Mouse (Mus musculus) MEL (cell line): ENCODE results near the gene Olfr692. TPM values are rescaled to one million over a fixed set of nuclear protein-coding genes. Genes with fewer than 3 reads are reported as not detected.
A peak's percentile ranks its signal among the peaks of the same experiment; 100 is the strongest.

Source experiments
- DNase-seq: peaks from one replicate; pipeline ENCODE4 v3.0.0; 2011; ENCODE audit warnings: low read depth, low spot score
- H3K27ac ChIP-seq: 2 replicates; pipeline ENCODE4 v1.5.1; 2012; ENCODE audit warnings: low read depth, mild to moderate bottlenecking, control low read depth, low read length, moderate library complexity; ENCODE audit not compliant: control insufficient read depth
- H3K27me3 ChIP-seq, 2 experiments: fragments of 150-350 bp in 1 of 2; sonication (generic) in 1 of 2; 2 replicates each; pipeline ENCODE4 v1.6.1; 2012; ENCODE audit warnings: low read length in 2 of 2, mild to moderate bottlenecking in 2 of 2, improper control_type of control experiment in 1 of 2, moderate library complexity in 1 of 2; ENCODE audit not compliant: insufficient read depth in 2 of 2, control insufficient read depth in 1 of 2
- H3K36me3 ChIP-seq, 2 experiments: 2 replicates each; pipeline ENCODE4 v1.6.1; 2012 to 2014; ENCODE audit warnings: low read length in 2 of 2, improper control_type of control experiment in 1 of 2, inconsistent platforms in 1 of 2, mild to moderate bottlenecking in 1 of 2; ENCODE audit not compliant: insufficient read depth in 2 of 2, control insufficient read depth in 1 of 2
- H3K4me1 ChIP-seq, 2 experiments: fragments of 150-350 bp in 1 of 2; sonication (generic) in 1 of 2; 2 replicates each; pipeline ENCODE4 v1.6.1; 2012; ENCODE audit warnings: low read length in 2 of 2, improper control_type of control experiment in 1 of 2, mild to moderate bottlenecking in 1 of 2; ENCODE audit not compliant: insufficient read depth in 2 of 2, control insufficient read depth in 1 of 2
- H3K4me3 ChIP-seq, 2 experiments: fragments of 150-350 bp in 1 of 2; sonication (generic) in 1 of 2; 2 replicates each; pipeline ENCODE4 v1.5.1; 2012; ENCODE audit warnings: low read depth in 2 of 2, low read length in 2 of 2, mild to moderate bottlenecking in 2 of 2, moderate library complexity in 2 of 2, control low read depth in 1 of 2, improper control_type of control experiment in 1 of 2; ENCODE audit not compliant: control insufficient read depth in 1 of 2, insufficient read depth in 1 of 2
- H3K79me2 ChIP-seq: 2 replicates; pipeline ENCODE4 v1.6.1; 2012; ENCODE audit warnings: mild to moderate bottlenecking, low read length, moderate library complexity; ENCODE audit not compliant: control insufficient read depth, poor library complexity, insufficient read depth
- H3K9ac ChIP-seq: 2 replicates; pipeline ENCODE4 v1.6.1; 2012; ENCODE audit warnings: low read depth, mild to moderate bottlenecking, control low read depth, low read length, moderate library complexity; ENCODE audit not compliant: control insufficient read depth, poor library complexity, severe bottlenecking
- H3K9me3 ChIP-seq: fragments of 150-350 bp; sonication (generic); replicated peaks from 2 replicates; pipeline ENCODE4 v1.6.1; 2012; ENCODE audit warnings: mild to moderate bottlenecking, low read length, improper control_type of control experiment, moderate library complexity; ENCODE audit not compliant: insufficient read depth
- BHLHE40 ChIP-seq: IDR thresholded peaks from 2 replicates; pipeline ENCODE4 v1.6.1; 2012; ENCODE audit warnings: low read depth, mild to moderate bottlenecking, inconsistent platforms, low read length, improper control_type of control experiment, borderline replicate concordance
- CHD2 ChIP-seq: IDR thresholded peaks from 2 replicates; pipeline ENCODE4 v1.6.1; 2011; ENCODE audit warnings: low read length, improper control_type of control experiment
- ELF1 ChIP-seq: IDR thresholded peaks from 2 replicates; pipeline ENCODE4 v1.6.1; 2014; ENCODE audit warnings: low read depth, mild to moderate bottlenecking, inconsistent platforms, low read length, improper control_type of control experiment, moderate library complexity
- EP300 ChIP-seq, 2 experiments: IDR thresholded peaks; 2 replicates each; pipeline ENCODE4 v1.6.1; 2011; ENCODE audit warnings: improper control_type of control experiment in 2 of 2, low read length in 2 of 2, low read depth in 1 of 2, mild to moderate bottlenecking in 1 of 2
- ETS1 ChIP-seq: IDR thresholded peaks from 2 replicates; pipeline ENCODE4 v1.6.1; 2012; ENCODE audit warnings: low read depth, mild to moderate bottlenecking, inconsistent platforms, low read length, improper control_type of control experiment, moderate library complexity
- GATA1 ChIP-seq: IDR thresholded peaks from 2 replicates; pipeline ENCODE4 v1.6.1; 2011; ENCODE audit warnings: low read depth, low read length, improper control_type of control experiment
- HCFC1 ChIP-seq: IDR thresholded peaks from 2 replicates; pipeline ENCODE4 v1.6.1; 2012; ENCODE audit warnings: low read depth, mild to moderate bottlenecking, inconsistent platforms, low read length, improper control_type of control experiment, moderate library complexity
- KAT2A ChIP-seq: conservative IDR thresholded peaks from 2 replicates; pipeline ENCODE4 v1.6.1; 2012; ENCODE audit warnings: low read depth, low read length, improper control_type of control experiment, inconsistent platforms
- MAX ChIP-seq: IDR thresholded peaks from 2 replicates; pipeline ENCODE4 v1.6.1; 2011; ENCODE audit warnings: low read length, improper control_type of control experiment
- MAZ ChIP-seq: IDR thresholded peaks from 2 replicates; pipeline ENCODE4 v1.6.1; 2012; ENCODE audit warnings: low read depth, mild to moderate bottlenecking, inconsistent platforms, low read length, improper control_type of control experiment
- MXI1 ChIP-seq: IDR thresholded peaks from 2 replicates; pipeline ENCODE4 v1.6.1; 2011; ENCODE audit warnings: mild to moderate bottlenecking, low read depth, low read length, improper control_type of control experiment
- MYC ChIP-seq: IDR thresholded peaks from 2 replicates; pipeline ENCODE4 v1.6.1; 2011; ENCODE audit warnings: low read depth, mild to moderate bottlenecking, low read length, improper control_type of control experiment, moderate library complexity
- NELFE ChIP-seq: IDR thresholded peaks from 2 replicates; pipeline ENCODE4 v1.6.1; 2011; ENCODE audit warnings: low read depth, low read length, improper control_type of control experiment
- NRF1 ChIP-seq: IDR thresholded peaks from 2 replicates; pipeline ENCODE4 v1.6.1; 2014; ENCODE audit warnings: low read depth, mild to moderate bottlenecking, inconsistent platforms, low read length, improper control_type of control experiment, moderate library complexity; ENCODE audit not compliant: poor library complexity, insufficient read depth, severe bottlenecking
- POLR2A ChIP-seq, 2 experiments: IDR thresholded peaks; 2 replicates each; pipeline ENCODE4 v1.6.1; 2011 to 2012; ENCODE audit warnings: low read length in 2 of 2, mild to moderate bottlenecking in 2 of 2, control low read depth in 1 of 2, improper control_type of control experiment in 1 of 2, low read depth in 1 of 2, moderate library complexity in 1 of 2; ENCODE audit not compliant: control insufficient read depth in 1 of 2, insufficient read depth in 1 of 2, poor library complexity in 1 of 2
- RCOR1 ChIP-seq: IDR thresholded peaks from 2 replicates; pipeline ENCODE4 v1.6.1; 2012; ENCODE audit warnings: low read depth, mild to moderate bottlenecking, inconsistent platforms, low read length, improper control_type of control experiment
- SIN3A ChIP-seq: IDR thresholded peaks from 2 replicates; pipeline ENCODE4 v1.6.1; 2012; ENCODE audit warnings: low read length, improper control_type of control experiment, inconsistent platforms
- TBP ChIP-seq: IDR thresholded peaks from 2 replicates; pipeline ENCODE4 v1.8.0; 2011; ENCODE audit warnings: low read depth, low read length, improper control_type of control experiment
- USF2 ChIP-seq, 2 experiments: IDR thresholded peaks; 2 replicates each; pipeline ENCODE4 v1.6.1; 2011 to 2012; ENCODE audit warnings: improper control_type of control experiment in 2 of 2, low read length in 2 of 2, borderline replicate concordance in 1 of 2, inconsistent platforms in 1 of 2, low read depth in 1 of 2, mild to moderate bottlenecking in 1 of 2; ENCODE audit not compliant: insufficient read depth in 1 of 2
- ZNF384 ChIP-seq: IDR thresholded peaks from 2 replicates; pipeline ENCODE4 v1.6.1; 2012; ENCODE audit warnings: low read depth, mild to moderate bottlenecking, inconsistent platforms, low read length, improper control_type of control experiment
- polyA plus RNA-seq, 2 experiments: library from polyadenylated mRNA; stranded (reverse) in 1 of 2; unstranded in 1 of 2; fragments of >175 nt in 1 of 2; fragments of >200 nt in 1 of 2; gene quantifications; 2 replicates each; pipeline versions ENCODE4 v1.2.1 to v1.2.4; 2012; ENCODE audit warnings: low replicate concordance in 2 of 2, low read depth in 1 of 2; ENCODE audit not compliant: insufficient read length in 2 of 2, insufficient read depth in 1 of 2, missing spikeins in 1 of 2
- total RNA-seq: library from RNA; depleted of rRNA; stranded (reverse); fragments of 300-350 nt; gene quantifications from 2 replicates; pipeline ENCODE4 v1.2.3, GENCODE M21; 2012

Olfr692 gene
- total and polyA plus RNA-seq, 3 experiments = not detected

GRCm38 (mm10) chr7:105399058-105399934, 31.3 kb downstream of the Olfr692 start:
- Histone ChIP-seq H3K27me3 (no peaks in the 10 kb centered on the region), H3K9me3 (no peaks in the 10 kb centered on the region), H3K4me1 (peaks cover 0 to 11% of the 10 kb centered on the region in 2 experiments; a peak in 2 of 4 replicates), H3K27ac (peak overlapping the region; percentile 58), H3K4me3 (peak overlapping the region; percentile 77 to 88), H3K9ac (peak overlapping the region; percentile 78), H3K79me2 (no peaks in the 10 kb centered on the region; the same call in 1 of the 2 replicates), H3K36me3 (peaks cover 0 to 23% of the 10 kb centered on the region in 2 experiments; a peak in 2 of 4 replicates)
- peak; percentile 82 for DNase-seq
- TF ChIP-seq ZNF384 = peak; percentile 94
- TF ChIP-seq MYC = peak; percentile 72; the same call in 1 of the 2 replicates
- peak; percentile 47 for TF ChIP-seq NELFE
- peak; percentile 71 for TF ChIP-seq SIN3A
- TF ChIP-seq RCOR1 = peak; percentile 70
- TF ChIP-seq MAX = 0 out of 2 replicates have a peak, but pooled peaks have one; percentile 9
- peak; percentile 65 for TF ChIP-seq TBP
- TF ChIP-seq EP300 (IDR thresholded peaks at IDR 0.05; ENCODE audit: low read depth in 1 of 2, low read length in 2 of 2) = peak; percentile 43 to 50; a peak in 2 of 4 replicates
- peak; percentile 82 for TF ChIP-seq ETS1
- no peak for TF ChIP-seq KAT2A
- TF ChIP-seq HCFC1 = 0 out of 2 replicates have a peak, but pooled peaks have one; percentile 33
- TF ChIP-seq ELF1 = no peak
- peak in 1 of 2 experiments; percentile 72; a peak in 2 of 4 replicates for TF ChIP-seq POLR2A (IDR thresholded peaks at IDR 0.05; ENCODE audit: control insufficient read depth in 1 of 2, insufficient read depth in 1 of 2, low read depth in 1 of 2, low read length in 2 of 2, poor library complexity in 1 of 2)
- no peak for TF ChIP-seq USF2 (IDR thresholded peaks at IDR 0.05; ENCODE audit: borderline replicate concordance in 1 of 2, insufficient read depth in 1 of 2, low read depth in 1 of 2, low read length in 2 of 2)
- 0 out of 2 replicates have a peak, but pooled peaks have one; percentile 55 for TF ChIP-seq GATA1
- TF ChIP-seq MXI1 = no peak
- TF ChIP-seq, all 39 proteins: peak for 12

GRCm38 (mm10) chr7:105399935-105400624, 32.0 kb downstream of the Olfr692 start, which contains the start of gene Fam160a2:
Fam160a2 (minus strand) TSS chr7:105400054.
- DNase-seq = peak; percentile 98
- peak within 1 kb of the TSS; percentile 77 to 88 for H3K4me3 ChIP-seq
- H3K36me3 ChIP-seq = peaks cover 0 to 23% of the 10 kb centered on the region in 2 experiments; a peak in 2 of 4 replicates
- H3K79me2 ChIP-seq = no peaks in the 10 kb centered on the region; the same call in 1 of the 2 replicates
- H3K9ac ChIP-seq = peak within 1 kb of the TSS; percentile 78
- H3K9me3 ChIP-seq = no peaks in the 10 kb centered on the region
- peak; percentile 85 for TF ChIP-seq MXI1
- TF ChIP-seq HCFC1 = peak; percentile 73
- peak; percentile 37; the same call in 1 of the 2 replicates for TF ChIP-seq MAX
- peak; percentile 48; the same call in 1 of the 2 replicates for TF ChIP-seq ELF1
- TF ChIP-seq POLR2A (IDR thresholded peaks at IDR 0.05; ENCODE audit: control insufficient read depth in 1 of 2, insufficient read depth in 1 of 2, low read depth in 1 of 2, low read length in 2 of 2, poor library complexity in 1 of 2) = peak in 1 of 2 experiments; percentile 20; a peak in 1 of 4 replicates
- TF ChIP-seq ZNF384 = no peak
- peak; percentile 66 for TF ChIP-seq NRF1
- TF ChIP-seq BHLHE40 = no peak
- peak; percentile 92; the same call in 1 of the 2 replicates for TF ChIP-seq MAZ
- TF ChIP-seq CHD2 = no peak
- no peak; the same call in 1 of the 2 replicates for TF ChIP-seq NELFE
- 0 out of 2 replicates have a peak, but pooled peaks have one; percentile 61 for TF ChIP-seq SIN3A
- TF ChIP-seq, all 39 proteins: peak for 8
- Histone ChIP-seq H3K27ac (peak within 1 kb of the TSS; percentile 58), H3K4me1 (peaks cover 0 to 11% of the 10 kb centered on the region in 2 experiments; a peak in 2 of 4 replicates), H3K27me3 (no peaks in the 10 kb centered on the region)
